Mouse (Mus musculus): ENCODE measurements around the gene Esx1. TPM values are rescaled to one million over a fixed set of nuclear protein-coding genes. Genes with fewer than 3 reads are reported as not detected.

Gene Esx1
- total RNA-seq (2015; ENCODE audit: low replicate concordance) (not detected in 2 replicates), total RNA-seq (2017; ENCODE audit: low replicate concordance) (not detected in 2 replicates)

DNA sequence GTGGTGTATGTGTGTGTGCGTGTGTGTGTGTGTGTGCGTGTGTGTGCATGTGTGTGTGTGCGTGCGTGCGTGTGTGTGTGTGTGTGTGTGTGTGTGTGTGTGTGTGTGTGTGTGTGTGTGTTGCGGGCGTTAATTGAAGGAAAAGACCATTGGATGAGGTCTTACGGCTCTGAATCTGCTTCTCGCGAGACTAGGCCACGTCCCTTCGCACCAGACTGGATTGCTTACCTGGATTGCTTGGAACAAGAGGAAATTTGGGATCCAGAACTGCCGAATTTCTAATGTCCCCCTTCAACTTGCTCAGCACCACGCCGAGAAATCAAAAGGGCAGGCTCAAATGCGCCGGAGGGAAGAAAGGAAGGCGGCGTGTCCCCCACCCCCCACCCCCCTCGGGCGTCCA, at the start of gene Esx1:
TSS of gene Esx1 (minus strand) at position 366 of the 400 bp plus-strand sequence.
- no peak for ATAC-seq (replicated peaks; ENCODE audit: low FRiP score, poor library complexity, severe bottlenecking)

DNA sequence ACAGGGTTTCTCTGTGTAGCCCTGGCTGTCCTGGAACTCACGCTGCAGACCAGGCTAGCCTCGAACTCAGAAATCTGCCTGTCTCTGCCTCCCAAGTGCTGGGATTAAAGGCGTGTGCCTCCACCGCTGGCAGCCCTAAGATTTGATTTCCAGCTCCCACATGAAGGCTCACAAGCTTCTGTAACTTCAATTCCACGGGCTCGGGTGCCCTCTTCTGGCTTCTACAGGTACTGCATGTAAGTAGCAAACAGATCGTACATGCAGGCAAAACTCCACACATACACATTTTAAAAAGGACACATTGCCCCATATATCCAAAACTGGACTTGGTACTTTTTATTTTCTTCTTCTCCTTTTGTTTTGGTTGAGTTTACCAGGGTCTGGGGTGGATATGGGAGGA, 48.1 kb upstream of the Esx1 start:
- ATAC-seq (replicated peaks; ENCODE audit: low FRiP score, poor library complexity, severe bottlenecking) = no peak

DNA sequence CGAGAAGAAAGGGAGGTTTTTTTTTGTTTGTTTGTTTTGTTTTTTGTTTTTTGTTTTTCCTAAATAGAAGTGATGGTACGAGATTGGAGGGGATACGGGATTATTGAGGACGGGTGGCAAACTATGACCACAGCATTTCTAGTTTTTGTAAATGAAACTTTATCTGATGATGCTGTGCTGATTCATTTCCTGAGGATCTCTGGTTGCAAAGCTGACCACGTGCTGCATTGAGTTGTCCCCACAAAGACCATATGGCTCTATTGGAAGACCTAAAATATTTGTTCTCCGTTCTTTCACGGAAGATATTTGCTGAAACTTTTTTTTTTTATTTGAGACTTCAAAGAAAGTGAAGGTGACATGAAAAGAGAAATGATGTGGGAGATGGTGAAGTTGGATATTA, 45.8 kb upstream of the Esx1 start:
- ATAC-seq (replicated peaks; ENCODE audit: low FRiP score, poor library complexity, severe bottlenecking) = no peak

DNA sequence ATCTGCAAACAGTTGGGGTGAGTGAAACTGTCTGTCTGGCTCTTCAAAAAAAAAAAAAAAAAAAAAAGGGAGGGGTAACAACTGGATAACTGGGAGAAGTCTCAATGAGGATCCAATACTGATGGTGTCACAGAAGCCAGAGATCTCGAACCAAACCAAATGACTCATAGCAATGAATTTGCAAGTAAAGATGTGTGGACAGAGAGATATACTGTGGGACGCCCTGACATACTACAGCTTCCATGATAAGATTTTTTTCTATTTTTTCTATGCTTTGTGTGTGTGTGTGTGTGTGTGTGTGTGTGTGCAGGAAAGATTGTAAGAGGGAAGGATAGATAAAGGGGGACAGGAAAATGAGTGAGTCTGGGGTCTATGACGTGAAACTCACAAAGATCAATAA, 43.7 kb upstream of the Esx1 start:
- no peak for ATAC-seq (replicated peaks; ENCODE audit: low FRiP score, poor library complexity, severe bottlenecking)

DNA sequence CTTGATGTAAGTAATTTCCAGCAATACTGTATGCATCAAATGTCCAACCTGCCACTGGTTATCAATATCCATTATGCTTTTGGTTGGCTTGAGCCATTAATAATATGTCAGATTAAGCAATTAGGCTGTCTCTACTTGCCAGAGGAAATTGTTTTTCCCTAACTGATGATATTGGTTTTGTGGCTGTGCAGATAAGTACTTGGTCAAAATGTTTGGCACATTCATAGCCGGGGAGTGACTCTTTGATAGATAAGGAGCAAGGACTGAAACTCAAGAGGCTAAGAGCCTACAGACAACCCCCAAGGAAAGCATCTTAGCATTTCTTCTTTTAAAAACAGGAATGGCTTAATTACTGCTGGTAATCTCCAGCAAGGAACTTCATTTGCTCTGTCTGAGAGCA, 40.8 kb upstream of the Esx1 start:
- ATAC-seq (replicated peaks; ENCODE audit: low FRiP score, poor library complexity, severe bottlenecking) = no peak

DNA sequence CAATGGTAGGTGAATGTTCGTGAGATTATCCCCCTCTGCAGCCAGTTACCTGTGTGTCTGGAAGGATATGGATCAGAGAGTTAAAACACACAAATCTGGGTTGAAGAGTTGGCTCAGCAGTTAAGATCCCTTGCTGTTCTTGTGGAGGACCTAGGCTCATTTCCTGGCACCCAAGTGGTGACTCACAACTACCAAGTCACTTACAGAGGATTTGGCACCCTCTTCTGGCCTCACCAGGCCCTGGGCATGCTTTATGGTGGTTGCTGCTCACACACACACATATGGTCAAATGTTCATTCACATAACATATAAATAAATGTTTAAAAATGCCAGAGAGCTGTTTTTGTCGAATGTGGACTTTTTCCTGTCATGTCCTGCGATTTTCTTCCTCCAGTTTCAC, 39.1 kb upstream of the Esx1 start:
- no peak for ATAC-seq (replicated peaks; ENCODE audit: low FRiP score, poor library complexity, severe bottlenecking)

DNA sequence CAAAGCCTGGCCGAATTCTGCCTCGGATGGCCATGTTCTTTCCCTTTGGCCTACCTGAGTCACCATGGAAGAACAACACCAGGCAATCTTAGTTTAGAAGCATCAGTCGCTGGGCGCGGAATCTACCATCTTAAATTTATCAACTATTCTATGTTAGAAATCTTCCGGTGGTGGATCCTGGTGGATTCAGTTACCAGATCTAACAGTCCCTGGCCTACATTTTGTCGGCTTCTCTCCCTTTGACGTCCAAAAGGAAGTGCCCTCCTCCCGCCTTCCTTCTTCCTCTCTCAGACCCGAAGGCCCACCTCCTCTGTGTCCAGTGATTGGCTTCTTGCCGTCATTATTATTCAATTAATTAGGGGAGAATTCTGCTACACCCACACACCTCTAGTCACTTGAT, 27.2 kb upstream of the Esx1 start:
- no peak for ATAC-seq (replicated peaks; ENCODE audit: low FRiP score, poor library complexity, severe bottlenecking)

DNA sequence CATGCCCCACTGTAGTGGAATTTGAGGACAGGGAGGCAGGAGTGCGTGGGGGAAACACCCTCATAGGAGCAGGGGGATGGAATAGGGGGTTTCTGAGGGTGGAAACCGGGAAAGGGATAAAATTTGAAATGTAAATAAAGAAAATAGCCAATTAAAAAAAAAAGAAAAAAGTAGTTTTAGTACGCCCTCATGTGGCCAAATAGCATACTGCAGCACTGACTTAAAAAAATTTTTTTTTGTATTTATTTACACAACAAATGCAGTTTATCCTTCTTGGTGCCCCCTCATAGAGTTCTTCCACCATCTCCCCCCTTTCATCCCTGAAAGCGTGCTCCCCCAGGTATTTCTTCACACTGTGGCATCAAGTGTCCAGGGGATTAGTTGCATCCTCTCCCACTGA, 22.8 kb upstream of the Esx1 start:
- no peak for ATAC-seq (replicated peaks; ENCODE audit: low FRiP score, poor library complexity, severe bottlenecking)

DNA sequence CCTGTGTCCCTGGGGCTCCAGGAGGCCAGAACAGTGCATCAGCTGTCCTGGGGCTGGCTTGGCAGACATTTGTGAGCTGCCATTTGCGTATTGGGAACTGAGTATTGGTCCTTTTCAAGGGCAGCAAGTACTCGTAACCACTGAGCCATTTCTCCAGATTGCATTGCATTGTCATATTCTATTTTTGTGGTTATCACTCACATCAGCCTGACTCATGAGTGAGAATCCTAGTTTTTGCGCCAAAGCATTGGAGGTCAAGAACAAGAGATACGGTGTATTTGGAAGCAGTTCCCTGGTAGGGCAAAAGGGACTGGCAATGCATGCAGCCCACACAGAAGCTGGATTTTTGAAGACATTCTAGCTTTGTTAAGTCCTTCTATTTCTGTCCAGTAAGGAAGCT, 21.8 kb upstream of the Esx1 start:
- ATAC-seq (replicated peaks; ENCODE audit: low FRiP score, poor library complexity, severe bottlenecking) = no peak

DNA sequence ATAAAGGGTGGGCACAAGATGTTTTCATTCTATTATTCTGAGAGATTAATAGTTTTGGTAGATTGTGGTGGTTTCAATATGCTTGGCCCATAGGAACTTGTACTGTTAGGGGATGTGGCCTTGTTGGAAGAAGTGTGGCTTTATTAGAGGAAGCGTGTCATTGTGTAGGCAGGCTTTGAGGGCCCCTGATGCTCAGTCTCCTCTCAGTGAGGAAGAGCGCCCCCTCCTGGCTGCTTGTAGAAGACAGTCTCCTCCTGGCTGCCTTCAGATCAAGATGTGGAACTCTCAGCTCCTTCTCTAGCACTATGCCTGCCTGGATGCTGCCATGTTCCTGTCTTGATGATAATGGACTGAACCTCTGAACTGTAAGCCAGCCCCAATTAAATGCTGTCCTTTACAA, 20.7 kb upstream of the Esx1 start:
- no peak for ATAC-seq (replicated peaks; ENCODE audit: low FRiP score, poor library complexity, severe bottlenecking)

DNA sequence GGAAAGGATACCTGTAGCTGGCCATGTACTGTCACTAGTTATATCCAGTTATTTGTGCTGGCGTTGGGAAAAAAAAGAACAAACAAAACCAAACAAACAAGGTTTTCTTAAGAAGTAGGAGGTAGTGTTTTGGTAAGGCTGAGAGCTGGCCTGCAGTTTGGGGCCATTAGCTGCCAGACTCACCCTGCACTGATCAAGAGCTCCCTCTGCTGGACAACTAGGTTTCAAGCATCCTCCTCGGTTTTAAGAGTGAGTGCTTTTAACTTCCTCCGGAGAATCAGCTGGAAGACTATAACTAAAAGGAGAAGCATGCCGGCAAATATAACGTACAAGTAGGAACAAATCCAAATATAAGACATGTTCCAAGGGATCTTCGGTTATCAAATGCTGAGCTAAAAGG, 19.8 kb upstream of the Esx1 start:
- ATAC-seq (replicated peaks; ENCODE audit: low FRiP score, poor library complexity, severe bottlenecking) = no peak

DNA sequence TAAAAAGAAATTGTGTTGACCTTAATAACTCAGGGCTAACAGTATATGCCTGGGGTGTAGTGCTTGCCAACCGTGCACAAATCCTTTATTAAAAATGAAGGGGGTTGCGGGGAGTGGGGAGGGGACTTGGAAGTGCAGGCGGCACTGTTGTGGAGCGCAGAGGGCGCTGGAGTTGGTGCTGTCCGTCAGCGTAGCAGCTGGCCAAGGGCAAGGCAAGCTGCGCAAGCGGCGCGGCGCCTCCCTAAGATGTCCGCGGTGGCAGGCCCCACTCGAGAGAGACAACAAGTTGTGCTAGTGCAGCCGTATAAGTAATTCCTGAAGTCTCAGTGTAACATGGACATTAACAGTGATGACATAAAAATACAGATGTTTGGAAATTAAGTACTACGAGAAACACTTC, 5.7 kb upstream of the Esx1 start:
- no peak for ATAC-seq (replicated peaks; ENCODE audit: low FRiP score, poor library complexity, severe bottlenecking)

DNA sequence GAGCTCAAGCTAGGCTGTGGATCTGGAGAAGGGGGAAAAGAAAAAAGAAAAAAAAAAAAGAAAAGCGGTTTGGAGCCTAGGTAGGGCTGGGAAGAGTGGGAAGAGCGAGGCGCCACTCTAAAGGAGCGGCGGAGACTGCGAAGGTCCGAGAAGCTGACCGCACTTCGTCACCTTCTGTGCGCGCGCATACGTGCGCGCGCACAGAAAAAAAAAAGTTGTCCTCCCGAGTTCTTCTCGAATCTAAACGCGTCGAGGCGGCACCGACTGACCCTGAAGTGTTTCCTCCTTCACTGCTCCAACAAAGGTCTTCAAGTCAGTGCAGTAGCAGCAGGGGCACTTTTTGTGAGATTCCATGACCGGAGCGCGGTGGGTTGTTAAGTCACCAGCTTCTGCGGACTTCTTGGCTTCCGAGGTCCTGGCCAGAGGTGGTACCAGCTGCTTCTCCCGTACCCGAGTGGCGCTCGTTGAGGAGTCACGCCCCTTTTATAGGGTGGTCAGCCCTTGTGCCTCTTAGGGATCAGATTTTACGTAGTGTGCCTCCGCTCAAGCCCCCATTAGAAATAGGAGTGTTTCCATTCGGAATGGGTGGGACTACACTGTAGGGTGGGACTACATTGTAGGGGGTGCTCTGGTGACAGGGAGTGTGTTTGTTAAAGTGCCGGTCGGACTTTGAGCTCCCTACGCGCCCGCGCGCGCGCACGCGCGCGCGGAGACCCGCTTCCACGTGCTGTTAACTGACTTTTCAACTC, 2.0 kb downstream of the Esx1 start:
- ATAC-seq (replicated peaks; ENCODE audit: low FRiP score, poor library complexity, severe bottlenecking) = no peak

DNA sequence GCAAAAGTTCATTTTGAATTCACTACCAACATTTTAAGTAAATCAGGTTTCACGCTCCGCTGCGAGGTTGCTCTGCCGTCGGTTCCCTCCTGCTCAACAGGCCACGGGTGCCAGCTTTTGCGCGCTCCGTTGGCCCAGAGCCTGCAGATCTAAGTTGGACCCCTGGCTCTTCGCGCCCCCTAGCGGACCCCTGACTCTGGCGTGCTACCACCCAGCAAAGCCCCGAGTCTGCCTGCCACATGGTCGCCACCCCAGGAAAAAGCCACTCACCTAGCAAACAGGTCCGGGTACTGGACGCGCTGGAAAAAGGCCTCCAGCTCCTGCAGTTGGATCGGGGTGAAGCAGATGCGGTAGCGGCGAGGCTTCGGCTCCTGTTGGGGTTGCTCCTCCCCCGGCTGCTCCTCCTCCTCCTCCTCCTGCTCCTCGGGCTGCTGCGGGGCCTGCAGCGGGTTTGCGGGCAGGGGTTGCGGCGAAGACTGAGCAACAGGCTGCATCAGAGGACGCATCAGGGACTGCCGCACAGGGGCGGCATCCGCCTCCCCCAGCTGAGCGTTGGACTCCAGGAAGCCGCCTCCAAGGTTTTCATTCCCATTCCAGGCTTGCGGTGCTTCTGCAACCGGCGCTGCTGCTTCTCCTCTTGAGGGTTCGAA, 3.7 kb downstream of the Esx1 start:
- ATAC-seq (replicated peaks; ENCODE audit: low FRiP score, poor library complexity, severe bottlenecking) = no peak

DNA sequence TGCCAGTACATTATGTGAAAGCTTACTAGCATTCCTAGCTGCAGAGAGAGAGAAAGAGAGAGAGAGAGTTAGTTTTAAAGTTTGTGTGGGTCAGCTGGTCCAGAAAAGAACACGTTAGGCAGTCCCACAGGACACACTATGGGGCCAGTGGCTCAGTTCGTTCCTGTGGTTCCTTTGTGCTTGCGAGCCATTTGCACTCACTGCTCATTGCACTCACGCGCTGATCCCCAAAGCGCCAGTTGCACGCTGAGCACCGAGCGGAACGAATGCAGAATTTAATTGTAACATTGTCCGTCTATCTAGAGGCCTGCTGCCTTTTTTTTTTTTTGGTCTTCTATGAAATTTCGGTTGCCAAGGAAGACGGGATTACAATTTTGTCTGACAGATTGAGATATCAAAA, 15.4 kb downstream of the Esx1 start:
- no peak for ATAC-seq (replicated peaks; ENCODE audit: low FRiP score, poor library complexity, severe bottlenecking)

DNA sequence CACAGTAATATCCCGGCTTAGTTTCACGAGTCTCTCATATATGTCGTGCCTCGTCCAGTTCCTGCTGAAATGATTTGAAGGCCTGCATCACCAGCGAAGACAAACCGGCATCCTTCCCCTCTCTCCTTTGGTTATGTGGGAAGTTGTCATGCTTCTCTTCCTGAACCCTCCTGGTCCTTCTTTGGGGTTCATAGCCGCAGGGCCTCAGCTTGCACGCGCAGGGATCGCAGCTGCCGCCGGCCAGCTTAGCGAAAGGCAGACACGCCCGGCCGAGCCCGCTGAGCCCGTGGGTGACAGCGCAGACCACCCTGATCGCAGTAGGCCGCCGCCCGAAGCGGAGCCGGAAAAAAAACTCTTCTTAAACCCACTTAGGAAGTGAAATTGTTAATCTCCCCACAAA, 17.4 kb downstream of the Esx1 start:
- ATAC-seq (replicated peaks; ENCODE audit: low FRiP score, poor library complexity, severe bottlenecking) = no peak

Other genes with a start within 250 kb of the Esx1 start
- not detected in 2 replicates for gene H2bfm, start 194.8 kb downstream of the Esx1 start, total RNA-seq (2015; ENCODE audit: low replicate concordance)
- gene H2bfm, start 194.8 kb downstream of the Esx1 start, total RNA-seq (2017; ENCODE audit: low replicate concordance) = not detected in 2 replicates
- not detected in 2 replicates for gene Tmsb15b2, start 146.6 kb downstream of the Esx1 start, total RNA-seq (2015; ENCODE audit: low replicate concordance)
- not detected in 2 replicates for gene Tmsb15b2, start 146.6 kb downstream of the Esx1 start, total RNA-seq (2017; ENCODE audit: low replicate concordance)
- gene Tmsb15l, start 145.2 kb downstream of the Esx1 start, total RNA-seq (2015; ENCODE audit: low replicate concordance) = not detected in 2 replicates
- not detected in 2 replicates for gene Tmsb15l, start 145.2 kb downstream of the Esx1 start, total RNA-seq (2017; ENCODE audit: low replicate concordance)
- not detected in 2 replicates for gene Tmsb15b1, start 145.2 kb downstream of the Esx1 start, total RNA-seq (2015; ENCODE audit: low replicate concordance)
- gene Tmsb15b1, start 145.2 kb downstream of the Esx1 start, total RNA-seq (2017; ENCODE audit: low replicate concordance) = not detected in 2 replicates
- gene Zcchc18, start 128.9 kb downstream of the Esx1 start, total RNA-seq (2015; ENCODE audit: low replicate concordance) = 0.72 TPM in 1 of 2 replicates, not detected in the other
- 0.64 TPM in 1 of 2 replicates, not detected in the other for gene Zcchc18, start 128.9 kb downstream of the Esx1 start, total RNA-seq (2017; ENCODE audit: low replicate concordance)
- gene Slc25a53, start 83.8 kb downstream of the Esx1 start, total RNA-seq (2015; ENCODE audit: low replicate concordance) = 1.4 and 1.7 TPM in 2 replicates
- gene Slc25a53, start 83.8 kb downstream of the Esx1 start, total RNA-seq (2017; ENCODE audit: low replicate concordance) = 0.91 and 4.5 TPM in 2 replicates
- 0.36 and 4.2 TPM in 2 replicates for gene Fam199x, start 72.5 kb downstream of the Esx1 start, total RNA-seq (2015; ENCODE audit: low replicate concordance)
- gene Fam199x, start 72.5 kb downstream of the Esx1 start, total RNA-seq (2017; ENCODE audit: low replicate concordance) = 1.1 and 1.3 TPM in 2 replicates